Mouse (Mus musculus) kidney, adult 8-10 months (tissue): ENCODE data around the gene Zfp382.
"Not testable (repeated sequence)": the region's sequence is repeated elsewhere in the genome, so short reads cannot be mapped to it uniquely, and the experiment has no call there.

Source experiments
- DNase-seq, 2 experiments: peaks; one replicate each; pipeline ENCODE4 v3.0.0; 2022

Gene Zfp382

DNA sequence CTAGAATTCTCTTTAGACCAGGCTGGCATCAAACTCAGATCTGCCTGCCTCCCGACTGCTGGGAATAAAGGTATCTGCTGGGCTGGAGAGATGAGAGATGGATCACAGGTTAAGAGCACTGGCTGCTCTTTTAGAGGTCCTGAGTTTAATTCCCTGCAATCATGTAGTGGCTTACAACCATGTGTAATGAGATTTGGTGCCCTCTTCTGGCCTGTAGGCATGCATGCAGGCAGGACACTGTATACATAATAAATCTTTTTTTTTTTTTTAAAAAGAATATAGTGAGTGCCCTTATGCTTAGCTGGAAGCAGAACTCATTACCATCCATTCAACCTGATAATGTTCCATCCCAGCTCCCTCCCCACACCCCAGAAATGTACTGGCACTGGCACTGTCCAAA lies 32.3 kb downstream of the Zfp382 start:
- DNase-seq, result no peak

DNA sequence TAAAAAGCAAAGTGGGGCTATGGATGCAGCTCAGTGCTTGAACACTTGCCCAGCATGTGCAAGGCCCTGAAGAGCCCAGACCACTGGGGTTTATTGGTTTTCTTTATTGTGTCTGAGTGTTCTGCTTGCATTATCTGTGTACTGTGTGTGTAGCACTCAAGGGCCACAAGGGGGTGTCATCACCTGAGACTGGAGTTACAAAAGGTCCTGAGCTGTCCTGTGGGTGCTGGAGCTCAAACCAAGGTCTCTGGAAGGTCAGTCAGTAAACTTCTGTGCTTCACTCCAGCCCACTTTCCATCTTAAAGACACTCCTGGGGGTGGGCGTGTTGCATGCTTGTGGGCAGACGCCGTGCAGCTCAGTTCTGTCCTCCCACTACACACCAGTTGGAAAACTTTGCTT lies 33.8 kb downstream of the Zfp382 start:
- DNase-seq, result no peak

DNA sequence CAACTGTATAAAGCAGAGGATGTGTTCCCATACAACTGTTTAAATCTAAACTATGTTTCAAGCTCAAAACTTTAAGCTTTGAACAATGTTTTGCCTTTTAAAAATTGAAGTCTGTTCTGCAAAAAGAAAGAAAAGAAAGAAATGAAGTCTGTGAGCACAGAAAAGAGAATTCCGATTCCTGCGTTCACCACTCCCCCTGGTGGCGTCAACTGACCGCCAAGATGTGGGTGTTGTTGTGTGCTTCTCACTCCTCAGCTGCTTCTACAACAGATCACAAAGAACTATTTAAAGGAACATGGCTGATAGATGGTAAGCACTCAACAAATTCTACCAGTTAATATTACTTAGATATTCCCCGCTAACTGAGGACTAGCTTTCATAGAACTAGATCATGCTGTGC lies 41.4 kb downstream of the Zfp382 start:
- no peak for DNase-seq

DNA sequence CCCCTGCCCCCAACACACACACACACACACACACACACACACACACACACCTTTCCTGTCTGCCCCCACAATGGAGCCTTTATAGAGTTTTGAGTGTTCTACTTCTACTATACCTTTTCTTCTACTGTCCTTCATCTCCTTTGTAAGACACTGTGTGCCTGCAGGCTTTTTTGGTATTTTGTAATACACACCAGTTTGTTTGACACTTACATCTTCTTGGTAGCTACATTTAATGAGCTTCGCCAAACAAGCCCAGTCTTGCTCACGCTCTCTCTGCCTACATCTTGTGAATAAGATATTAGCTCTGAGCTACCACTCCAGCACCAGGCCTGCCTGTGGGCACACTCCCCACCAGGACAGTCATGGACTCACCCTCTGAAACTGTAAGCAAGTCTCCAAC lies 43.0 kb downstream of the Zfp382 start:
- no peak for DNase-seq

DNA sequence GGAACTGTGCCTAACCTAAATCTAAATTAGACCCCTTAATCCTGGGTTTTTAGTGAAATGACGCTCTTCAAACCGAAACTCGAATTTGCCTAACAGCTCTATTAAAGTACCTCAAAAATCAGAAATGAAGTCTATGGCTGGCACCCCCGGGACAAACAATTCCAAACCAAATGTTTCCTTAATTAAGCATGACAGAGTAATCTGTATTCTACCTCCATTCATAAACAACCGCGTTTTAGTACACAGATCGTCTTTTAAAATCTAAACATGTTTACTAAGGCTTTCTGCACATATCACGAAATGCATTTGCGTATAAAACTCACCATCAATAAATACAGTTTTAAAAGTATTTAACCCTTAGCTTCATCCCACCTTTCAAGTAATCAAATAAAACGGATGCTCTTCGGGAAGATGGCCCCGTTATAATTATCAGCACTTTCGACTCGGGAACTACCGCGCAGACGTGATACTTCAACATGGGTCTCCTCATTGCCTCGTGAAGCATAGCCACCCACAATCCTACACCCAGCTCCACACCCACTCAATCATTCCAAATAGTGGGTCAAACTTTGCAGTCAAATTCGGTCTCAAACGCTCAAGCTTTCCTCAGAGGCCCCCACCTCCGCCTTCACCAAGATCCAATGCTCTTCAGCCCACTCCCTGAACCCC lies 47.3 kb downstream of the Zfp382 start:
- DNase-seq, result no peak

DNA sequence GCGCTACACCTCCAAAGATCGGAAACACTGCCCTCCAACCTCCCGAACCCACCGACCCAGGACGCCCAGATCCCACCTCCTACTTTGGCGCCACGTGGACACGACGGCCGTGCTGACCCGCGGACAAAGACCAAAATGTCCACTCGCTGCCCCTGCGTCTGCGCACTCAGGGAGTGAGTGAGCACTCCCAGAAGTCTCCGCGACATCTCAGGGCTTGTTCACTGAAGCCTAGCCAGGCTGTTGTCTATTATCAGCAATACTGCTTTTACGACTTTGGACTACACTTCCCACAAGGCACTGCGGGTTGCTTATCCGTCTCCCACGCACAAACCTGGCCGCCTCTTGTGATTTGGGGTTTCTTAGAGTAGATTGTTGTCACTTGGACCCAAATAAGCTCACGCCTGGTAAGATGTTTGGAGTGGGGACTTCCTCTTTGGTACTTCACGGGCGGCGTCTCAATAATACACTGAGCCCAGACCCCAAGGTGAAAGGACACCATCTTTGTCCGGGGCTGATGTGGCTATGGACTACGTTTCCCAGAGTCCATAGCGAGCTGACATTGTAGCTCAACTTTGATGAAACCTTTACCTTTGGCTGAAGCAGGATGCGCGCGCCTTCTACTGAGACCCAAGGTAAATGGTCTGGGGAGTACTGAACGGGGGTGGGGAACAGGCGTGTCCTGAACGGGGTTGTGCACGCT lies 48.0 kb downstream of the Zfp382 start, which contains the start of gene Zfp146:
Zfp146 (minus strand) TSS at position 168 of the 700 bp plus-strand sequence.
- DNase-seq, result peak; percentile 95

DNA sequence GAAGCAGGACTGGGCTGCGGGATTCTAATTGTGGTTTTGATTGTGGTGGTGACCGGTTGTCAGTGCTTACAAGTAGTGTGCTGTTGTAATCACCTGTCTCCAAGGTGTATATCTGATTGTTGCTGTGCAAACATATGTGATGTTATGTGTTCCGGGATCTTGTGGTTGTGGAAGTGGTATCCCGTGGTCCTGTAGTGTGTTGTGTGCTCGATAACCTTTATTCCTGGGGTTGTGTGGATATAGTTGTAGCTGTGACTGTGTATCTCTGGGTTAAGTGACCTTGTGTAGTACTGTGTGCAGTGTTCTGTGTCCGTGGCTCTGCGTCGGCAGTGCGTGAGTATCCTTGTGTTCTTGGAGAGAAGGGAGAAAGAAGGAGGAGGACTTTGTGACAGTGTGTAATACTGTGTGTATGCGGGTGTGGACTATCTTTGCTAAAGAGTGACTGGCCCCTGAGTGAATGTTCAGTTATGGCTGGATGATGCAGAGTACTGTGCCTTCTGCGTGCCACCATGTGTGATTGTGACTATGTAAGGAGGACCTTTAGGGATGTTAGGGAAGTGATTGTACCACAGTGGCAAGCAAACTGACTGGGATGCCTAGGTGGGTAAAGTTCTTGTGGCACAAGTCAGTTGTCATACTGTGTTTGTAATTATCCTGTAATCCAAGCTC lies 48.7 kb downstream of the Zfp382 start:
- DNase-seq, result no peak

DNA sequence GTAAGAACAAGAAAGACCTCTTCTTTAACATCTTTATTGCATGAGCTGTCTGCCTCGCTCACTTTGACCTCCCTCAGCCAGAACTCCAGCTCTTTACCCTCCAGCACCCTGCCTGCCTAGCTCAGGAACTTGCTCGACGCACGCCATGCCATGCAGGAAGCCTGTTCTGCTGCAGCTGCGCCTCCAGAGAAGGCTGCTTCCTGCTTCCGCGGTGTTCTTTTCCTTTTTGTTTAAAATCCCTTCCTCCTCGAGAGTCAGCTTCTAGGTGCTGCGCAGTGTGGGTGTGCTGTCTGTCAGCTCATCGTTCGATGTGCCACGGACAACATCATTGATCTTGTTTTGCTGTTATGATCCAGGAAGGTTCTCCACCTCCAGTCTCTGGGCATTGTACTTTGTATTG lies 54.7 kb downstream of the Zfp382 start:
- no peak for DNase-seq

DNA sequence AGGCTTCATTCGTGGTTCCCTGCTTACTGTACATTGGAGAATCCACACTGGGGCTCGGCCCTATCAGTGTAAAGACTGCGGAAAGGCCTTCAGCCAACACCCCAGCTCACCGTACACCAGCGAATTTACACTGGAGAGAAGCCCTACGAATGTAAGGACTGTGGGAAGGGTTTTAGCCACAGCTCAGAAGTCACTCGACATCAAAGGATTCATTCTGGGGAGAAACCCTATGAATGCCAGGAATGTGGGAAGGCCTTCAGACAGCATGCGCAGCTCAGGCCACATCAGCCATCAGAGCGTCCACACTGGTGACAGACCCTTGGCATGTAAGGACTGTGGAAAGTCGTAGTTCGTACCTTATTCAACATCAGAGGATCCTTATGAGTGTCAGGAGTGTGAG lies 56.5 kb downstream of the Zfp382 start:
- no peak for DNase-seq

DNA sequence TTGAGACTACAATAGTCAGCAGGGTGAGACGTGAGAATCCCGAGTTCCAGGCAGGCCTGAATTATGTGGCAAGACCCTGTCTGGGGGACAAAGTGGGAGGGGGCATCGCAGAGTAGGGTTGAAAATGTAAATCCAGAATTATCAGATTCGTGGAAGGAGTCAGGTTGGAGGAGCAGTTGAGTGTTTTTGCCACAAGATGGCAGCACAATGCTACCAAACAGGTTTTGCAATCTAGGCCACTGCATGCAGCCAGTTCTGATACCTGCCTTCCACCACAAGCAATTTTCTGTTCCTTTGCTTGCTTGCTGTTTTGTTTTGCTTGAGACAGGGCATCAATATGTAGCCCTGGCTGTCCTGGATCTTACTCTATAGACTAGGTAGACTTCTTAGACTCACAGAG lies 59.6 kb downstream of the Zfp382 start:
- DNase-seq, result peak; percentile 58 to 77

DNA sequence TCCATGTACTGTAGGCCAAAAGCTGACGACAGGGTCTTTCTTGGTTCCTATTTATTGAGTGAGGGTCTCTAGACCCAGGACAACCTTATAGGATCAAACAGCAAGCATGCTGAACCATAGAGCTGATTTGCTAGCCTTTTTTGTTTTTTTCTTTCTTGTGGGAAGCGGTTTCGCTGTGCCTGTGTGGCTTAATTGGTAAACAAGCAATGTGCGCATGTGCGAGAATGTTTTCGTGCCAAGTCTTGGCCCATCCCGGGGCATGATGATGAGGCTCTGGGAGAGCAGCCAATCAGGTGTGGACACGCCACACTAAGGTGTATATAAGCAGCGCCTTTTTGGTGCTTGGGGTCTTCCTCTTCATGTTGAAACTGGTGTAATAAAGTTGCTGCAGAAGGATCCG lies 60.2 kb downstream of the Zfp382 start:
- DNase-seq, result not testable (repeated sequence)

DNA sequence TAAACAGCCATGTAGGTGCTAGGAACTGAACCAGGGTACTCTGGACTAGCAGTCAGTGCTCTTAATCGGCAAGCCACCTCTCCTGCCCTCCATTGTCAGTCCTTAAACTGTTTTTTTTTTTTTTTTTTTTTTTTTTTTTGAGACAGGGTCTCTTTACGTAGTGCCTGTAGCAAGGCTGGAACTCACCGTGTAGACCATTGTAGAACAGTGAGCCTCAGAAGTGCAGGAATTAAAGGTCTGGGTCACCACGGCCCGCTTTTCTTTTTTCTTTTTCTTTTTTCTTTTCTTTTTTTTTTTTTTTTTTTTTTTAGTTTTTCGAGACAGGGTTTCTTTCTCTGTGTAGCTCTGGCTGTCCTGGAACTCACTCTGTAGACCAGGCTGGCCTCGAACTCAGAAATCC lies 61.4 kb downstream of the Zfp382 start:
- not testable (repeated sequence) for DNase-seq

DNA sequence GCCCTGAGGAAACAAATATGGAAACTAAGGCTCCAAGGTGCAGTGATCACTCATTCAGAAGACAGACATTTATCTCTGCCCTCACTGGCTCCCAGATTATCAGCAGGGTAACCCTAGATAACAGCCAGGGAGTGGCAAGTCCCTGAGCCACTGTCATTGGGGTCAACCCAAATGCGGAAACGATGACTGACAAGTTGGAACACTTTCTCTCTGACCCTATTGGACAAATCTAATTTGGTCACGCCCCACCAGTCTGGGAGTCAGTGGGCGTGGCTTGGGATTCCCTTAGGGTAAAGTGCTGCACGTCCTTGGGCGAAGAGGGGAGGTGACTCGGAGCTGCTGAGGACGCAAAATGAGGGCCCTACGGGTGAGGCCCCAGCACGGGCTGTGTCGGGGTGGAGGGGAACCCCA lies 62.1 kb downstream of the Zfp382 start, which contains the start of gene Cox7a1:
Cox7a1 (plus strand) TSS at position 266 of the 411 bp plus-strand sequence.
- peak; percentile 92 for DNase-seq
